Mouse (Mus musculus) brown adipose tissue, adult 24 weeks (tissue): ENCODE results near the gene Brf1. TPM values are rescaled to one million over a fixed set of nuclear protein-coding genes. Genes with fewer than 3 reads are reported as not detected.

Source experiments
- H3K27ac ChIP-seq: fragments of 200-500 bp; replicated peaks from 2 replicates; pipeline ENCODE4 v1.5.1; 2012; ENCODE audit warnings: low read depth, mild to moderate bottlenecking, low read length
- H3K4me1 ChIP-seq: fragments of 200-500 bp; 2 replicates; pipeline ENCODE4 v1.6.1; 2012; ENCODE audit warnings: low read length, mixed read lengths; ENCODE audit not compliant: control insufficient read depth, insufficient read depth, insufficient read length
- H3K4me3 ChIP-seq: fragments of 200-500 bp; 2 replicates; pipeline ENCODE4 v1.5.1; 2012; ENCODE audit warnings: low read depth, mild to moderate bottlenecking, low read length, moderate library complexity; ENCODE audit not compliant: insufficient read depth
- polyA plus RNA-seq: library from polyadenylated mRNA; stranded (reverse); fragments of >200 nt; gene quantifications from 2 replicates; pipeline ENCODE4 v1.2.4, GENCODE M21; 2012; ENCODE audit not compliant: missing spikeins, insufficient read depth, insufficient read length

Brf1 gene
- polyA plus RNA-seq: 11.1 and 12.2 TPM in 2 replicates

GRCm38 (mm10) chr12:113000294-113001132 lies at the start of gene Brf1:
Brf1 (minus strand) TSS chr12:113000704.
- Histone ChIP-seq H3K4me1 (peaks cover 14% of the 10 kb centered on the region), H3K4me3 (peak within 1 kb of the TSS; percentile 88), H3K27ac (peak within 1 kb of the TSS; percentile 97)

GRCm38 (mm10) chr12:113049836-113050235 lies 49.3 kb upstream of the Brf1 start:
- no peak overlapping the region for H3K4me3 ChIP-seq
- H3K4me1 ChIP-seq: no peaks in the 10 kb centered on the region
- H3K27ac ChIP-seq: no peak overlapping the region

GRCm38 (mm10) chr12:113048103-113048502 lies 47.6 kb upstream of the Brf1 start:
- H3K27ac ChIP-seq: no peak overlapping the region
- H3K4me1 ChIP-seq: no peaks in the 10 kb centered on the region
- H3K4me3 ChIP-seq: no peak overlapping the region

GRCm38 (mm10) chr12:113046861-113047260 lies 46.4 kb upstream of the Brf1 start:
- Histone ChIP-seq H3K4me3 (no peak overlapping the region), H3K27ac (no peak overlapping the region), H3K4me1 (no peaks in the 10 kb centered on the region)

- H3K27ac ChIP-seq: no peak overlapping the region
- no peak overlapping the region for H3K4me3 ChIP-seq
- 0 out of 2 replicates have a peak, but pooled peaks cover 6% of the 10 kb centered on the region for H3K4me1 ChIP-seq
These were observed 44.6 kb upstream of the Brf1 start for GRCm38 (mm10) chr12:113044916-113045677.

DNA sequence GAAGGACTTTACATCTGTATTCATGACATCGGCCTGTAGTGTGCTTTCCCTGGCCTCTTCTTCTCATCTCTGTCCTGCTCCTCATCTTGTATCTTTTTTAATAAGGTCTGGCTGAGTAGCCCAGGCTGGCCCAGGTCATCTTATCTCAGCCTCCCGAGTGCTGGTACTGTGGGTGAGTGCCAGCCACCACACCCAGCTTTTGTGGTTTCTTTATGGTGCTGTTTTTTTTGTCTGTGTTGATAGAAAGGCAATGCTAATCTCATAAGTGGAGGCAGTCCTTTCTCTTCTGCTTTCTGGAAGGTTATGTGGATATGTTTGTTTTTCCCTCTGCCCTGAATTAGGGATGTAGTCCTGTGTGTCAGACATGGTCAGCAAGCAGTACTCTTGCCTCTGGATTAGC lies 42.0 kb upstream of the Brf1 start:
- 0 out of 2 replicates have a peak, but pooled peaks cover 6% of the 10 kb centered on the region for H3K4me1 ChIP-seq
- H3K27ac ChIP-seq: no peak overlapping the region
- no peak overlapping the region for H3K4me3 ChIP-seq

GRCm38 (mm10) chr12:113041481-113042439 lies 41.3 kb upstream of the Brf1 start:
- Histone ChIP-seq H3K4me1 (0 out of 2 replicates have a peak, but pooled peaks cover 6% of the 10 kb centered on the region), H3K27ac (no peak overlapping the region), H3K4me3 (no peak overlapping the region)

GRCm38 (mm10) chr12:113038414-113038813 lies 37.9 kb upstream of the Brf1 start:
- Histone ChIP-seq H3K4me3 (no peak overlapping the region), H3K27ac (no peak overlapping the region), H3K4me1 (0 out of 2 replicates have a peak, but pooled peaks cover 6% of the 10 kb centered on the region)

DNA sequence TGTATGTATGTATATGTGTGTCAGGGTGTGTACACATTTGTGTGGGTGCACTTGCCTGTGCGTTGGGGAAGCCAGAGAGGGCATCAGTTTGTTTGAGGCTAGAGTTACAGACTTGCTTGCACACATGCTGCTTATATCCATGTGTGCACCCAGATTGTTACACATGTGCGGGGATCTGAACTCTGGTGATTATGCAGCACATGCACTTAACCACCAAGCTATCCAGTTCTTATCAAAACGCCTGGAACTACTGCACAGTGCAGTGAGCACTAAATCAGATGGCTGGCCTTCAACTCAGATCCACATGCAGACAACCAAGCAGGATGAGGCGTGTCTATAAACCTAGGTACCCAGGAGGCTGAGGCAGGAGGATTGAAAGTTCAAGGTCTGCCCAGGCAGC lies 36.5 kb upstream of the Brf1 start:
- no peak overlapping the region for H3K4me3 ChIP-seq
- peaks cover 10% of the 10 kb centered on the region for H3K4me1 ChIP-seq
- H3K27ac ChIP-seq: no peak overlapping the region

DNA sequence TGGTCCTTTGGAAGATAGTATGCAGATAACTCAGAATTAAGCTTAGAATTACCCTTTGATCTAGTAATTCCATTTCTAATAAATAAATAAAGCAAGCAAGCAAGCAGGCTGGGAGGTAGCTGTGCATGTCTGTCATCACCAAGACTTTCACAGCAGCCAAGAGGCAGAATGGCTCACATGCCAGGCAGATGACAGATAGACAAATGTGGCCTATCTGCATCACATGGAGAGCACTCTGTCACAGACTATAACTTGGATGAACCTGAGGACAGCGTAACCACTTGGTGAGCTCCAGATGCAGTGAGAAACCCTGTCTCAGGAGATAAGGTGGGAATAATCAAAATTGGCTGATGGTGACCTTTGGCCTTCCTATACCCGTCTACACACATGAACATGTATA lies 34.6 kb upstream of the Brf1 start:
- Histone ChIP-seq H3K4me1 (peaks cover 15% of the 10 kb centered on the region), H3K27ac (no peak overlapping the region), H3K4me3 (no peak overlapping the region)

DNA sequence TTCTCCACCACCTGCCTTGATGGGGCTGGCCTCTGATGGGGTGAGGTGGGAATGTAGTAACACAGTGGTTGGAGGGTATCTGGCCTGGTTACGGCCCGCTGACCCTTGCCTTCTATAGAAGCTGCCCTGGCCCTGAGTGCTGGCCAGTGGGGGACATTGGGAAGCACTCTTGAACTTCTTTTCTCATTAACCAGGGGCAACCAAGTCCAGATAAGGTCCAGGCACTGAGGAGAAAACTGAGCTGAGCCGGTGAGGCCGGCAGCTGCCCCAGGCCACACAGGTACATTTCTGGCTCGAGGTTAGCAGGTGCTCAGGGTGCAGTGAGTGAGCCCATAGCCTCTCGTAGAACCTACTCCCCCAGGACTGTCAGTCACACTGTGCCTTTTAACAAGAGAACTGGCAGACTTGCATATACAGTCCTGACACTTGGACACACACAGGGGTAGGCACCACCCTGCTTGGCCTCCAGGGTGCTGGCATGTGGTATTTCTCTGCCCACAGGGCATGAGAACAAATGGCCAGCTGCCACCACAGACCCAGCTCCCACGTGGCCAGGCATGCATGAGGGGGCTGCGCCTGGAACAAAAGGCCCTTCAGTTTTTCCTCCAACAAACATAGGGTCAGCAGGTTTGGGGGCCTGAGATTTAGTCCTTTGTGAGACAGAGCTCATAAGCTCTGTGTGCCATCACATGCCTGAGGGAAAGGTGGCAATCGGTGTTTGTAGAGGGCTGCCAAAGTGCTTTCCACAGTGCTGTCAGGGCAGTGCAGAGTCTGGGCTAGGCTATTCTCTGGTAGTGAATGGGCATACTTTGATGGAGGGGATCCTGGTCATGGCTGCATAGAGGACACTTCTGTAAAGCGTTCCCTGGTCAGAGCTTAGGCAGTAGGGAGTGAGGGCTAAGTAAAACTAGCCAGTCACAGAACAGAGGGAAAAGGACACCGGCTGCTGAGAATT lies 32.1 kb upstream of the Brf1 start:
- peaks cover 19% of the 10 kb centered on the region for H3K4me1 ChIP-seq
- no peak overlapping the region for H3K27ac ChIP-seq

GRCm38 (mm10) chr12:113031441-113031840 lies 30.9 kb upstream of the Brf1 start:
- Histone ChIP-seq H3K27ac (peak overlapping the region; percentile 79), H3K4me3 (no peak overlapping the region), H3K4me1 (peaks cover 19% of the 10 kb centered on the region)

More for the DNA sequence above, 32.1 kb upstream of the Brf1 start:
- H3K4me3 ChIP-seq: no peak overlapping the region

DNA sequence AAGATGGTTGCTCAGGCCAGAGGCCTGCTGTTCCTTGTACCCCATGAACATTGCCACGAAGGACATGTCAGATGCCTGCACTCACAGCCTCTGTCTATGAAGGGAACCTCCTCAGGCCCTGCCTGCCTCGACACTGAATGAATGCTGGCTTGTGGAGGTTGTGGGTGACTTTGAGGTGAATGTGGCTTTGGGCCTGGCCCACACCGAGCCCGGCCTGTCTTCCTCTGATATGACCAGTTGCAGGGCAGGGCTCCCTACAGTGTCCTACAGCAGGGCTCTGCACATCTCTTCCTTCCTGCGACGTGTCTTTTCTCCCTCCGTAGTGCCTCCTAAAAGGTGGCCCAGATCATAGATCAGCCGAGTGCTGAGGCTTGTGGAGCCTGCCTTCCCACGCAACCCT lies 30.5 kb upstream of the Brf1 start:
- Histone ChIP-seq H3K4me1 (peaks cover 19% of the 10 kb centered on the region), H3K27ac (peak overlapping the region; percentile 79), H3K4me3 (no peak overlapping the region)

GRCm38 (mm10) chr12:113030046-113030445 lies 29.5 kb upstream of the Brf1 start:
- Histone ChIP-seq H3K4me1 (peaks cover 19% of the 10 kb centered on the region), H3K4me3 (no peak overlapping the region), H3K27ac (no peak overlapping the region)
